Mouse (Mus musculus): ENCODE measurements around the gene Eif2b5. TPM values are rescaled to one million over a fixed set of nuclear protein-coding genes. Genes with fewer than 3 reads are reported as not detected.

Gene Eif2b5
- polyA plus RNA-seq, 1 experiment: 61.0 TPM

GRCm38 (mm10) chr16:20517701-20518374, 19.2 kb downstream of the Eif2b5 start:
- DNase-seq (ENCODE audit: low read depth): peak; percentile 88
- no peak for TF ChIP-seq CTCF (IDR thresholded peaks at IDR 0.05; ENCODE audit: borderline replicate concordance, extremely low read depth, insufficient read depth, insufficient read length)
- TF ChIP-seq POLR2A (IDR thresholded peaks at IDR 0.05; ENCODE audit: borderline replicate concordance, extremely low read depth, insufficient read depth, insufficient read length, poor library complexity, severe bottlenecking): no peak

- TF ChIP-seq CTCF (IDR thresholded peaks at IDR 0.05; ENCODE audit: borderline replicate concordance, extremely low read depth, insufficient read depth, insufficient read length) (no peak), POLR2A (IDR thresholded peaks at IDR 0.05; ENCODE audit: borderline replicate concordance, extremely low read depth, insufficient read depth, insufficient read length, poor library complexity, severe bottlenecking) (no peak)
- no peak for DNase-seq (ENCODE audit: low read depth)
Observed at GRCm38 (mm10) chr16:20523886-20524285, 25.3 kb downstream of the Eif2b5 start.

- TF ChIP-seq POLR2A (IDR thresholded peaks at IDR 0.05; ENCODE audit: borderline replicate concordance, extremely low read depth, insufficient read depth, insufficient read length, poor library complexity, severe bottlenecking): no peak
- no peak for TF ChIP-seq CTCF (IDR thresholded peaks at IDR 0.05; ENCODE audit: borderline replicate concordance, extremely low read depth, insufficient read depth, insufficient read length)
- DNase-seq (ENCODE audit: low read depth): no peak
Observed at GRCm38 (mm10) chr16:20528779-20529178, 30.2 kb downstream of the Eif2b5 start.

GRCm38 (mm10) chr16:20529375-20529774, 30.8 kb downstream of the Eif2b5 start:
- peak; percentile 83 for DNase-seq (ENCODE audit: low read depth)
- TF ChIP-seq CTCF (IDR thresholded peaks at IDR 0.05; ENCODE audit: borderline replicate concordance, extremely low read depth, insufficient read depth, insufficient read length) (no peak), POLR2A (IDR thresholded peaks at IDR 0.05; ENCODE audit: borderline replicate concordance, extremely low read depth, insufficient read depth, insufficient read length, poor library complexity, severe bottlenecking) (no peak)

GRCm38 (mm10) chr16:20530941-20531340, 32.3 kb downstream of the Eif2b5 start:
- DNase-seq (ENCODE audit: low read depth): no peak
- TF ChIP-seq POLR2A (IDR thresholded peaks at IDR 0.05; ENCODE audit: borderline replicate concordance, extremely low read depth, insufficient read depth, insufficient read length, poor library complexity, severe bottlenecking) (no peak), CTCF (IDR thresholded peaks at IDR 0.05; ENCODE audit: borderline replicate concordance, extremely low read depth, insufficient read depth, insufficient read length) (no peak)

- no peak for TF ChIP-seq CTCF (IDR thresholded peaks at IDR 0.05; ENCODE audit: borderline replicate concordance, extremely low read depth, insufficient read depth, insufficient read length)
- DNase-seq (ENCODE audit: low read depth): no peak
Observed at GRCm38 (mm10) chr16:20534617-20535295, 36.1 kb downstream of the Eif2b5 start.

GRCm38 (mm10) chr16:20535296-20536080, 36.9 kb downstream of the Eif2b5 start, which contains the start of gene Ap2m1:
Gene Ap2m1 (plus strand): TSS chr16:20535478.
- peak; percentile 100 for DNase-seq (ENCODE audit: low read depth)
- TF ChIP-seq CTCF (IDR thresholded peaks at IDR 0.05; ENCODE audit: borderline replicate concordance, extremely low read depth, insufficient read depth, insufficient read length) (no peak), POLR2A (IDR thresholded peaks at IDR 0.05; ENCODE audit: borderline replicate concordance, extremely low read depth, insufficient read depth, insufficient read length, poor library complexity, severe bottlenecking) (peak; percentile 80; the same call in 1 of the 2 replicates)

- DNase-seq (ENCODE audit: low read depth): no peak
- no peak for TF ChIP-seq CTCF (IDR thresholded peaks at IDR 0.05; ENCODE audit: borderline replicate concordance, extremely low read depth, insufficient read depth, insufficient read length)
- TF ChIP-seq POLR2A (IDR thresholded peaks at IDR 0.05; ENCODE audit: borderline replicate concordance, extremely low read depth, insufficient read depth, insufficient read length, poor library complexity, severe bottlenecking): no peak
Observed at GRCm38 (mm10) chr16:20536081-20536665, 37.6 kb downstream of the Eif2b5 start.

- peak; percentile 28 for DNase-seq (ENCODE audit: low read depth)
- no peak for TF ChIP-seq CTCF (IDR thresholded peaks at IDR 0.05; ENCODE audit: borderline replicate concordance, extremely low read depth, insufficient read depth, insufficient read length)
- TF ChIP-seq POLR2A (IDR thresholded peaks at IDR 0.05; ENCODE audit: borderline replicate concordance, extremely low read depth, insufficient read depth, insufficient read length, poor library complexity, severe bottlenecking): no peak
Observed at GRCm38 (mm10) chr16:20537071-20537471, 38.5 kb downstream of the Eif2b5 start.

- TF ChIP-seq POLR2A (IDR thresholded peaks at IDR 0.05; ENCODE audit: borderline replicate concordance, extremely low read depth, insufficient read depth, insufficient read length, poor library complexity, severe bottlenecking) (no peak), CTCF (IDR thresholded peaks at IDR 0.05; ENCODE audit: borderline replicate concordance, extremely low read depth, insufficient read depth, insufficient read length) (no peak)
Observed at GRCm38 (mm10) chr16:20537601-20538320, 39.1 kb downstream of the Eif2b5 start.

More at GRCm38 (mm10) chr16:20537601-20538320, 39.1 kb downstream of the Eif2b5 start:
- DNase-seq (ENCODE audit: low read depth): no peak

All from brain, embryonic 14.5 days (tissue).